Mouse (Mus musculus): ENCODE measurements around the gene Ccdc122.

Gene Ccdc122

DNA sequence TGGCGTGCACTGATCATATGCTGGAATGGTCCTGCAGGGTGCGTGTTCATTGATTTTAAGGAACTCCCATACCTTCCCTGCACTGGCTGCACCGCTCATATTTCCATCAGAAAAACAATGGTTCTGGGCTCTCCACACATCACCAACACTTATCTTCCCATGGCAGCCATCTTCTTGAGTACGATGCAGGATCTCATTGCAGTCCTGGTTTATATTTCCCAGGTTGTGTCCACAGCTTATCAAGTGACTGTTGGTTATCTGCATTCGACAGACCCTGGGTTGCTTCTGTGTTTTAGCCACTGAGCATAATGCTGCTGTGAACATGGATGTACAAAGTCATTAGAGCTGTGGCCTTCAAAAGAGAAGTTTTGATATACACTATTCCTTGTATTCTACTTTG is 94.0 kb downstream of the Ccdc122 start:
- no peak for DNase-seq (ENCODE audit: inconsistent ontology term)

DNA sequence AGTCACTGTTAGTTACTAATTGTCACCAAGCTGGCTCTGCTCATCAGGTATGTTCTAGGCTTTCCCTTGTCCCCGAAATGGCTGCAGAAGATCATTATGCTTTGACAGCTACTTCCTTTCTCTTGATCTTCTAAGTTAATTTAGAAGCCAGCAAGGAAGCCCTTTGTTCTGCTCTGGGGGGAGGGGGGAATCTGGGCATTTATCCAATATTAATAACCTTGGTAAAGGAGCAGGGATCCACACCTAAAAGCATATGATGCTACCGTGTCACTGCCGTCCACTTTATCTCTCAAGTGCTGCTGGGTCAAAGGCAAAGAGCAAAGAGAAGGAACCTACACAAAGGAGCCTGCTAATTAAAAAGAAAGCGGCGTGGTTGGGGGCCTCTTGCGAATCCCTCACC is 100.4 kb downstream of the Ccdc122 start:
- no peak for DNase-seq (ENCODE audit: inconsistent ontology term)

DNA sequence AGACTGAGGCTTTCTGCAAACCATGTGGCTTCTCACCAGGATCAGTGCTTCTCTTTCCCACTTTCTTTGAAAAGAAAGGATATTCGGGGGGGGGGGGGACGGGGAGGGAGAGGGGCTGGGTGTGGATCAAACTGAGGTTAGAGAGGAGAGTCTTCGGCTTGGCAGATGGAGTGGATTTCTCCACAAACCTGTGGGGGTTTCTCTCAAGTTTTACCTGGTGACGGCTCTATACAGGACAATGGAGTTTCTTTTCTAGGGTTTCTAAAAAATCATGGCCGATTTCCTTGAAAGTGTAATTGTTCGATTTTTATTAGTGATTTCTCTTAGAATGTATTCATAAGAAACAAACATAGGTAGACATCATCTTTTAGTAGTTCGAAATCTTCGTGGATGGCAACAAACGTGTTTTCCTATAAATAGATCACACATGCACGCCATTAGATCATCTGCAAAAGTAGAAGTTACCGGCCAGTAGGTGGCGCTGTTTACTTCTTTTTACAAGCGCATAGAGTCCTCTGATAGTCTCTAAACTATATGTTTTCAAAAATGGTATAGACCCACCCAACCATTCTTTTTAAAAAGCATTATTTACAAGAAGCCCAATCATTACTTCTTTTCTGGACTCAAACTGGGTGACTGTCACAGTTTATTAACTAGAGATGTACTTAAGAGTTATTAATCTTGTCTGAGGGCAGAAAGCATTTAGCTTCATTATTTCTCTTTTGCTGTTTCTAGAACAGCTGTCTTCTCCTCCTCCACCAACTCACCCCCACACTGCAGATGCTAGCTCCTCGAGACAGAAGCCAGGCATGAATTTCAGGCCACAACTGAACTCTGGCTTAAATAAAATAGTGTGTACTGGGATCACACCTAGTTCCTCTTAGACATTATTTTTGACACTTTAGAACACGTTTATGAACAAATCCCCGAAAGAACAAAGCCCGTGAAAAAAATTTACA is 105.0 kb downstream of the Ccdc122 start:
- peak; percentile 54 for DNase-seq (ENCODE audit: inconsistent ontology term)

DNA sequence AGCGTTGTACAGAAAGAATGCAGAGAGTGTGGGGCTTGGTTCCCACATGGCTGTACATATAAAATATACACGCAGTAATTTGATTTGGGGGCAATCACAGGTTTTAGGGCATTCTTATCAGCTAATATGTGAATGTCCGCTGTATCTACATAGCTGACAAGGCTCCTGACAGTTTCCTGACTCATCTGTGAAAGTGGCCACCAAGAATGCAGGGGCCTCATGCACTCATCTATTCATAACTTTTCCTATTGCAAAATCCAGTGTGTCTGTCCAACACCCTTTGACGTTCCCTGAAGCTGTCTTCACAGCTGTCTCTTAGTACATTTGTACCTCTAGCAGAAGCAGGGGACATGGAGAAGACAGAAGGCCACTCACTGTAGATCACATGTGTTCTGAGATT is 108.5 kb downstream of the Ccdc122 start:
- no peak for DNase-seq (ENCODE audit: inconsistent ontology term)

DNA sequence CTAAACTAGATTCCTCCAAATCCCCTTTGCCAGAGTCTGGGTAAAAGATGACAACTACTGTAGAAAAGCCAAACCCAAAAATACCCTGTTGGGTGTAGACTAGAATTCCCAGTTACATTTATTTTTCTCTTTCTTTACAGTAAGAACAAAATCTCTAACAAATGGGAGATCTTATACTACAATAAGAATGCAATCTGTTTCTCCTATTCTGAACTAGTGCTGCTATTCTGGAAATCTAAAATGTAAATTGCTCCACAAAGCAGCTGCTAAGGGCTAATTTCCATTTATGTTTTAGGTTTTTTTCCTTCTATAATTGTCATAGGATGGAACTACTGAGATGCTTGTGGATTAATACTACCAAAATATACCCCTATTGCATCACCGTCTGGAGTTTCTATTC is 111.1 kb downstream of the Ccdc122 start:
- DNase-seq (ENCODE audit: inconsistent ontology term), result no peak

DNA sequence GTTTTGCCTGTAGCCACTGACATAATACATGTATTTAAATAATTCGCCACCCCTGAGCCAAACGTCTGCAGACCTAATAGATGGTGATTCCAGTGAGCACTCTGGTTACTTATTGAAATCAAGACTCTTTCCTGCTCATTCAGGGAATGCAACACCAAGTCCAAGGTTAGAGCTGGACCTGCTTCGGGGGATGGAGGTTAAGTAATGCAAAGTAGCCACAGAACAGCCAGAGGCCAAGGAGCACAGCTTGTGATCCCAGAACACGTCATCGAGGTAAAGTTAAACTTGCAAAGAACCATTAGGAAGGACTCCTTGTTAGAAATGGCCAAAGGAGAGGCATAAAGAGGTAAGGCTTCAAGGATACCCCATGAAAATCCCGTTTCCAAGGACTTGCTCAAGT is 114.0 kb downstream of the Ccdc122 start:
- no peak for DNase-seq (ENCODE audit: inconsistent ontology term)

DNA sequence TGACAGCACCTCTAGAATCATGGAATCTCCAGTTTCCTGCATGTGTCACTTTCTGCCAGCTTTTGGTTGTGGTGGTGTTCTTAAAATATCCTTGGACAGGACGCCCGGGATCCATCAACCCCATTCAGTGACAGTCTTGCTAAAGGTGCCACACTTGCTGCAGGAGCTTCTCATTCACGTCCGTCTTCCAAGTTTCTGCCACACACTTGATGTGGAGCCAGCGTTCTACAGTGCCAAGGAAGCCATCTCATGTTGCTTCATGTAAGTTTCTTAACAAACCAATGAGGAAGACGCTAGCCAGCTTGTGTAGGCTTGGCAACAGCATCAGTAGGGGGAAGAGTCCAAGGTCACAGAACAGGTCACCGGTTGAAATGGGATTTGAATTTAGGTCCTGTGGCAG is 114.9 kb downstream of the Ccdc122 start:
- DNase-seq (ENCODE audit: inconsistent ontology term), result no peak

DNA sequence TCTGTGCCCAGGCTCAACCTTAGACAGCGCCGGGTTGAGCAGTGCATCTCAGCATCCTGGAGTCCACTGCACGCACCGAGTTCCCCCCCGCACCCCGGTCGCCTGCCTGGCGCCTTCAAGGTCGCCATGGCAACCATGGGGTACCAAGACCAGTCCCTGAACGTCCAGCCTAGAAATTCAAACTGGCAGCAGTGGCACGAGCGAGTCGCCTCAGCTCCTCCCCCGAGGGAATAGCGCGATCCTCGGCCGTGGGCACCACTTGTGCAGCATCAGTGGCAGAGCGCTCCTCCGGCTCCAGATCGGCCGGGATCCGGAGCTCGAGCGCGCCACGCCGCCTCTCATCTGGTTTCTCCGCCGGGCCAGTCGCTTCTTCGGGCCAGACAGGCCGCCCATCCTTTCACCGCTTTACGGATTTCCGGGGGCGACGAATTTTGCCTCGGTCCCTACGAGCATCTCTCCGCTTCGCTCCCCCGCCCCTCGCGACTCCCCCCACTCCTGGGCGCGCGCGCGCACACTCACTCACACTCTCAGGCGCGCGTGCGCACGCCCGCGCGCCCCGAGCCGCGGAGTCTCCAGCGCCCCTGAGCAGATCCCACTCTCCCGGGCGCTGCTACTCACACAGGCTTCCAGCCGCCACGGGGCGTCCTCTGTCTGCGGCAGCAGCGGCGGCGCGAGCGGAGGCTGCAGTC is 119.8 kb downstream of the Ccdc122 start, which contains the start of gene Enox1:
Gene Enox1 (plus strand): TSS at position 542 of the 689 bp plus-strand sequence.
- DNase-seq (ENCODE audit: inconsistent ontology term), result peak; percentile 91

DNA sequence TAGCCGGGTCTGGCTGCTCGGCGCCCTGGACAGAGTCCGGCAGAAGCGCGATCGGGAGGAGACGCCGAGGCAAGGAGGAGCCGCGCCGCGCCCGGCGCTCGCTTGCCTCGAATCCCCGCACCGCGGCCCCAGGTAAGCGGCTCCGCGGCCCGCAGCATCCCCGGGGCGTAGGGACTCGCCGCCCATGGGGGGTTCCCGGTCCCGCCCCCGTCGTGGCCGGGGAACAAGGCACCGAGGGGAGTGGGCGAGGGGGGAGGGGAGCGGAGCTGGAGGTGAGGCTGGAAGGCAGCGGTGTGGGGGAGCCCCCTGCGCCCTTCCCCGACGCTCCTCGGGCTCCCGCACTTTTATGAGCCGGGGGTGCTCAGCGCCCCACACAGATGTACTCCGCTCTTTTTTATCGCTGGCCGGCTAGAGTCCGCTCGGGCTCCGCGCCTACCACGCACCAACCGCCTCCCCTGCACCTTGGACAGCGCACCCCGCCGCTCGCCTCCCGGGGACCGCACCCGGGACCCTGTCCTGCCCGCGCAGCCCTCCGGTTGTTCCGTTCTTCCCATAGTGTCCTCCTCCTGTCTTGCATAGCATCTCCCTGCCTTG is 120.4 kb downstream of the Ccdc122 start:
- DNase-seq (ENCODE audit: inconsistent ontology term), result peak; percentile 70

DNA sequence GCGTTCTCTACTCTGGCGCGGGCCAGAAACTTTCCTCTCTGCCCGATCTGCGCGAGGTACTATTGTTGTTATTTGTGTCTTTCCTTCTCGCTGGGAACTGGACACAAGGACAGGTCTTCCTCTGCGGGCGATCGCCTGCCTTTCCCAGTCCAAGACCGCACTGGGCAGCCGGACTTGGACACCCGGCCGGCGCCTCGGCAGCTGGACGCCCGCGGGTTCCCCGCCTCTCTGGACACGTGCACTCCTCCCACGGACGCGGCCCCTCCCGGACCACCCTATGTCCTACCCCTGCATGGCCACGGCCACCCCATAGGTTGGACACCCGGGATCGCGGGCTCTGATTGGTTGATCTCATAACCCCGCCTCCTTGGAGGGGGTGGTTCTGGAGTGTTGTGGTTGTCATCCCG is 120.9 kb downstream of the Ccdc122 start:
- peak; percentile 87 for DNase-seq (ENCODE audit: inconsistent ontology term)

DNA sequence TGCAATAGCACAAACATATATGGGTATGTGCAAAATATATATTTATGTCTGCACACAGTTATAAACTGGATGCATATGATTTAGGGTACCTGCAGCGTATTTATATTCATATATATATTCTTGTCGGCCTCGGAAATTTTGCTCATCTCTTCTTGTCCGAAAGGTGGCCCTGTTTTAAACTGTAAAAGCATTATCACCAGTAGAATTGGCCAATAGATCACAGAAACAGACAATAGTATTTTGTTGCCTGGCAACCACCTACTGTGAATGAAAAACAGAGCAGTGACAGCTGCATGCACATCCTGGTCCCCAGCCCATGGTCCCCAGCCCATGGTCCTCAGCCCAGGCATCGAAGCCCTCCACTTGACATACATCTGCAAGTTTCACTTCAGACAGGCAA is 122.8 kb downstream of the Ccdc122 start:
- DNase-seq (ENCODE audit: inconsistent ontology term), result no peak

Measured in Muller cell, postnatal 12 days (primary cell).